Mouse (Mus musculus) myocyte (in vitro differentiated cells): Measurements from ENCODE around the gene Necab3.

Source experiments
- CEBPB ChIP-seq: IDR thresholded peaks from 2 replicates; pipeline ENCODE4 v1.6.1; 2011; ENCODE audit warnings: mild to moderate bottlenecking, moderate library complexity; ENCODE audit not compliant: poor library complexity, insufficient read depth, severe bottlenecking
- E2F4 ChIP-seq: IDR thresholded peaks from one replicate; pipeline ENCODE4 v1.6.1; 2011; ENCODE audit warnings: mild to moderate bottlenecking, control low read depth, moderate library complexity; ENCODE audit not compliant: insufficient read depth
- MAX ChIP-seq: IDR thresholded peaks from one replicate; pipeline ENCODE4 v1.6.1; 2011; ENCODE audit warnings: low read depth, mild to moderate bottlenecking, control low read depth
- MYOD1 ChIP-seq, 3 experiments: IDR thresholded peaks; one replicate each; pipeline ENCODE4 v1.6.1; 2011; ENCODE audit warnings: control low read depth in 2 of 3, low read depth in 2 of 3, mild to moderate bottlenecking in 2 of 3, moderate library complexity in 1 of 3; ENCODE audit not compliant: insufficient read length in 2 of 3, control insufficient read depth in 1 of 3
- MYOG ChIP-seq, 3 experiments: IDR thresholded peaks; one replicate each; pipeline ENCODE4 v1.6.1; 2011; ENCODE audit warnings: control low read depth in 2 of 3, low read depth in 2 of 3, mild to moderate bottlenecking in 2 of 3; ENCODE audit not compliant: insufficient read length in 2 of 3, control insufficient read depth in 1 of 3, insufficient read depth in 1 of 3
- POLR2A ChIP-seq: IDR thresholded peaks from one replicate; pipeline ENCODE4 v1.6.1; 2011; ENCODE audit warnings: low read depth, mild to moderate bottlenecking, control low read depth, moderate library complexity; ENCODE audit not compliant: insufficient read length
- POLR2AphosphoS2 ChIP-seq: IDR thresholded peaks from one replicate; pipeline ENCODE4 v1.6.1; 2011; ENCODE audit warnings: low read depth, control low read depth; ENCODE audit not compliant: insufficient read length
- REST ChIP-seq: IDR thresholded peaks from one replicate; pipeline ENCODE4 v1.6.1; 2011; ENCODE audit warnings: mild to moderate bottlenecking, control low read depth, moderate library complexity; ENCODE audit not compliant: insufficient read depth, insufficient read length
- SRF ChIP-seq: IDR thresholded peaks from one replicate; pipeline ENCODE4 v1.6.1; 2011; ENCODE audit warnings: low read depth; ENCODE audit not compliant: control insufficient read depth, insufficient read length
- TCF12 ChIP-seq: IDR thresholded peaks from one replicate; pipeline ENCODE4 v1.6.1; 2011; ENCODE audit warnings: mild to moderate bottlenecking, control low read depth; ENCODE audit not compliant: poor library complexity, insufficient read depth, severe bottlenecking
- USF1 ChIP-seq: IDR thresholded peaks from one replicate; pipeline ENCODE4 v1.6.1; 2011; ENCODE audit warnings: low read depth, mild to moderate bottlenecking, control low read depth, moderate library complexity

GRCm38 (mm10) chr2:154571266-154571665 lies 12.6 kb upstream of the Necab3 start:
- TF ChIP-seq TCF12, result no peak
- TF ChIP-seq POLR2AphosphoS2, result no peak
- no peak for TF ChIP-seq POLR2A
- TF ChIP-seq USF1, result no peak
- no peak for TF ChIP-seq MYOG (IDR thresholded peaks at IDR 0.05; ENCODE audit: control insufficient read depth in 1 of 3, insufficient read depth in 1 of 3, insufficient read length in 2 of 3, low read depth in 2 of 3)
- TF ChIP-seq SRF, result no peak
- TF ChIP-seq MAX, result no peak
- TF ChIP-seq E2F4, result no peak
- no peak for TF ChIP-seq CEBPB
- TF ChIP-seq REST, result no peak
- TF ChIP-seq MYOD1 (IDR thresholded peaks at IDR 0.05; ENCODE audit: control insufficient read depth in 1 of 3, insufficient read length in 2 of 3, low read depth in 2 of 3), result no peak
